Mouse (Mus musculus) C2C12 (cell line): ENCODE measurements around the gene Sema4a. TPM values are rescaled to one million over a fixed set of nuclear protein-coding genes. Genes with fewer than 3 reads are reported as not detected.

Experiments used
- H3K27me3 ChIP-seq: one replicate; pipeline ENCODE4 v1.6.1; 2011; ENCODE audit not compliant: control insufficient read depth, insufficient read depth, insufficient read length
- H3K36me3 ChIP-seq: one replicate; pipeline ENCODE4 v1.6.1; 2011; ENCODE audit not compliant: control insufficient read depth, insufficient read depth
- H3K4me3 ChIP-seq: one replicate; pipeline ENCODE4 v1.5.1; 2011; ENCODE audit warnings: mild to moderate bottlenecking, control low read depth; ENCODE audit not compliant: poor library complexity, insufficient read depth, severe bottlenecking
- H3K79me2 ChIP-seq: one replicate; pipeline ENCODE4 v1.6.1; 2011; ENCODE audit not compliant: control insufficient read depth, insufficient read depth
- H3K79me3 ChIP-seq: one replicate; pipeline ENCODE4 v1.6.1; 2011; ENCODE audit warnings: low read depth, control low read depth
- H3ac ChIP-seq: one replicate; pipeline ENCODE3; 2011; ENCODE audit warnings: low read depth; ENCODE audit not compliant: control insufficient read depth, insufficient read length
- CEBPB ChIP-seq: IDR thresholded peaks from one replicate; pipeline ENCODE4 v1.6.1; 2011; ENCODE audit warnings: low read depth, mild to moderate bottlenecking, control low read depth, moderate library complexity
- CTCF ChIP-seq: IDR thresholded peaks from one replicate; pipeline ENCODE4 v1.5.1; 2011; ENCODE audit not compliant: control insufficient read depth, insufficient read depth, insufficient read length
- FOSL1 ChIP-seq: IDR thresholded peaks from one replicate; pipeline ENCODE4 v1.8.0; 2011; ENCODE audit warnings: mild to moderate bottlenecking, low read length; ENCODE audit not compliant: poor library complexity, insufficient read depth, severe bottlenecking
- MAX ChIP-seq: IDR thresholded peaks from one replicate; pipeline ENCODE4 v1.6.1; 2011; ENCODE audit warnings: mild to moderate bottlenecking, control low read depth
- MYOD1 ChIP-seq: IDR thresholded peaks from one replicate; pipeline ENCODE4 v1.6.1; 2011; ENCODE audit warnings: low read depth; ENCODE audit not compliant: control insufficient read depth, insufficient read length
- MYOG ChIP-seq: IDR thresholded peaks from one replicate; pipeline ENCODE4 v1.6.1; 2011; ENCODE audit not compliant: control insufficient read depth, insufficient read length; ENCODE audit errors: extremely low read depth
- USF1 ChIP-seq: IDR thresholded peaks from one replicate; pipeline ENCODE4 v1.6.1; 2011; ENCODE audit warnings: low read depth, mild to moderate bottlenecking, control low read depth, moderate library complexity
- polyA plus RNA-seq: library from polyadenylated mRNA; unstranded; fragments of >200 nt; fragmentation: generic; extraction: Trizol; gene quantifications from one replicate; pipeline ENCODE4 v1.2.1, GENCODE M21; 2012; ENCODE audit warnings: missing spikeins

Sema4a gene
- polyA plus RNA-seq, 1 experiment, result 0.69 TPM

DNA sequence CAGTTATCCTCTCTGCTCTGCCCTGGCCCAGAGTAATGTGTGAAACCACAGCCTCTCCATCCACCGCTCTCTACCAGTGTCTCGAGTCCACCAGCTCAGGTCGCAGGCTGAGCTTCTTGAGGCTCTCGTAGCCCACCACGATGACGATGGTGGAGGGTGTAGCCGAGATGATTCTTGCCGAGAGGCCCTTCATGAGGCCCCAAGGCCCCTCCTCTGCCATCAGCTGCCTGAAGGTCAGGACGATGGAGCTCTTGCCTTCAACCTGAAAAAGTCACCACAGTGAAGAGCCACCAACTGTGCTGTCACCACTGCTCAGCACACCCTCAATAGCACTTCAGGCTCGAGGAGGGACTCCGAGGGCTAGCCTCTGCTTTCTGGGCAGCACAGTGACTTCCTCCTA lies 48.3 kb downstream of the Sema4a start:
- no peak for TF ChIP-seq USF1
- TF ChIP-seq MYOG, result no peak
- no peak for TF ChIP-seq MAX
- no peak for TF ChIP-seq CTCF
- no peak for TF ChIP-seq FOSL1
- TF ChIP-seq CEBPB, result no peak
- TF ChIP-seq MYOD1, result no peak
- H3K27me3 ChIP-seq, result no peaks in the 10 kb centered on the region
- no peak overlapping the region for H3K4me3 ChIP-seq
- peaks cover 14% of the 10 kb centered on the region for H3K79me3 ChIP-seq
- H3ac ChIP-seq, result no peak overlapping the region
- H3K36me3 ChIP-seq, result peaks cover 37% of the 10 kb centered on the region
- H3K79me2 ChIP-seq, result peaks cover 22% of the 10 kb centered on the region

GRCm38 (mm10) chr3:88411681-88412080 lies 49.3 kb downstream of the Sema4a start:
- H3ac ChIP-seq, result no peak overlapping the region
- peaks cover 31% of the 10 kb centered on the region for H3K79me2 ChIP-seq
- H3K79me3 ChIP-seq, result peaks cover 14% of the 10 kb centered on the region
- peaks cover 32% of the 10 kb centered on the region for H3K36me3 ChIP-seq
- no peaks in the 10 kb centered on the region for H3K27me3 ChIP-seq
- TF ChIP-seq MYOG (no peak), MYOD1 (no peak), MAX (no peak), USF1 (no peak), CEBPB (no peak), CTCF (no peak), FOSL1 (no peak)
- H3K4me3 ChIP-seq, result no peak overlapping the region

GRCm38 (mm10) chr3:88410645-88411031 lies 50.3 kb downstream of the Sema4a start:
- Histone ChIP-seq H3K79me2 (peaks cover 41% of the 10 kb centered on the region), H3K79me3 (peaks cover 19% of the 10 kb centered on the region), H3K36me3 (peaks cover 27% of the 10 kb centered on the region), H3ac (peak overlapping the region; percentile 28), H3K27me3 (no peaks in the 10 kb centered on the region), H3K4me3 (no peak overlapping the region)
- TF ChIP-seq MYOG (no peak), USF1 (no peak), MAX (no peak), FOSL1 (no peak), CTCF (no peak), MYOD1 (no peak), CEBPB (no peak)

GRCm38 (mm10) chr3:88409741-88410644 lies 51.0 kb downstream of the Sema4a start, which contains the start of gene Pmf1:
Gene Pmf1, minus strand, starts transcription at chr3:88410331.
- H3K79me2 ChIP-seq, result peaks cover 48% of the 10 kb centered on the region
- peaks cover 27% of the 10 kb centered on the region for H3K36me3 ChIP-seq
- H3K79me3 ChIP-seq, result peaks cover 20% of the 10 kb centered on the region
- TF ChIP-seq USF1 (peak; percentile 95), MAX (peak; percentile 82), MYOG (no peak)
- peak within 1 kb of the TSS; percentile 99 for H3ac ChIP-seq
- H3K27me3 ChIP-seq, result no peaks in the 10 kb centered on the region
- peak within 1 kb of the TSS; percentile 50 for H3K4me3 ChIP-seq

GRCm38 (mm10) chr3:88408953-88409352 lies 52.0 kb downstream of the Sema4a start:
- peaks cover 24% of the 10 kb centered on the region for H3K79me3 ChIP-seq

DNA sequence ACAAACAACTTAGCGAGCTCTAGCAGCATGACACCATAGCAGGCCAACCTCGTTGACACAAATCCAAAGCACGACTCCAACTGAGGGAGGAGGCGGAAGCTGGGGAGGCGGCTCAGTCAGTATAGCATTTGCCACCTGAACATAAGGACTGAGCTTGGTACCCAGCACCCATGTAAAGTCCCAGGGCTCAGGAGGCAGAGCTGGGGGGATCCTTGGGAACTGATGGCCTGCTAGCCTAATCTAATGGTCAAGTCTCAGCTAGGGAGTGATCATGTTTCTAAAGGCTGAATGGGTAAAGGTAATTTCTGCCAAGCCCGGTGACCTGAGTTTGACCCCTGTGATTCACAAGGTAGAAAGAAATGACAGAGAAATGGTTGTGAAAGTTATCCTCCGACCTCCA lies 53.5 kb downstream of the Sema4a start:
- no peaks in the 10 kb centered on the region for H3K27me3 ChIP-seq
- no peak overlapping the region for H3ac ChIP-seq
- peaks cover 65% of the 10 kb centered on the region for H3K79me2 ChIP-seq
- H3K4me3 ChIP-seq, result no peak overlapping the region
- H3K79me3 ChIP-seq, result peaks cover 28% of the 10 kb centered on the region
- TF ChIP-seq FOSL1 (no peak), MAX (no peak), CTCF (no peak), CEBPB (no peak), MYOG (no peak), MYOD1 (no peak), USF1 (no peak)
- H3K36me3 ChIP-seq, result peaks cover 18% of the 10 kb centered on the region

More at GRCm38 (mm10) chr3:88408953-88409352, 52.0 kb downstream of the Sema4a start:
- H3K36me3 ChIP-seq, result peaks cover 19% of the 10 kb centered on the region
- peak overlapping the region; percentile 50 for H3K4me3 ChIP-seq
- H3K27me3 ChIP-seq, result no peaks in the 10 kb centered on the region
- H3ac ChIP-seq, result peak overlapping the region; percentile 66
- H3K79me2 ChIP-seq, result peaks cover 58% of the 10 kb centered on the region
- TF ChIP-seq CEBPB, result no peak
- no peak for TF ChIP-seq USF1
- no peak for TF ChIP-seq MYOD1
- no peak for TF ChIP-seq CTCF
- no peak for TF ChIP-seq FOSL1
- no peak for TF ChIP-seq MYOG
